Comparison of ENCODE assay signal across 17 mouse cellular contexts in the genomic region with DNA sequence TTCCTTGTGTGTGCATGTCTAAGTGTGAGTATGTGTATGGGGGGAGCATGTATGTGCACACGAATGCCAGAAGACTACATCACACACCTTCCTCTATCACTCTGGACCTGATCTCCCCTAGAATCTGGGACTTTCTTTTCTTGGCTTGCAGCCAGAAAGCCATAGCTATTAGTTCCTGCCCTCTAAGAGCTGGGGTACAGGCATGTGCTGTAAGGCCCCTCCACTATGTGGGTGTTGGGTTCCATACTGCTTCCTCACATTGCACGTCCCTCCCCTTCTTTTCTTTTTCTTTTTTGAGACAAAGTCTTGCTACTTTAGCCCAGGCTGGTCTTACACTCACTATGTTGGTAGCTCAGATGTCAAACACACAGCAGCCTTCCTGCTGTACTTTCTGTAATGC. TPM values are rescaled to one million over a fixed set of nuclear protein-coding genes. Genes with fewer than 3 reads are reported as not detected.
"Had no signal": no experiment of that assay in that cellular context is flagged by ENCODE, and none has a peak within 500 bp of the region (broad histone marks: within the 10 kb centered on the region; RNA-seq: fewer than 3 reads in every experiment).

No protein-coding gene starts in this region.

- H3K4me2 ChIP-seq: lung, embryonic 14.5 days; midbrain, embryonic 11.5 days; midbrain, embryonic 13.5 days; midbrain, embryonic 15.5 days; neural tube, embryonic 12.5 days; stomach, embryonic 15.5 days had no signal

- DNase-seq: lung, adult 18-20 months; lung, embryonic 14.5 days; lung, postnatal 10 days; lung, postnatal 4 days; right cerebral cortex, postnatal 14 days; thymus, adult 2 months; thymus, postnatal 25 days had no signal

- H3K4me1 ChIP-seq: midbrain, embryonic 13.5 days; midbrain, embryonic 15.5 days; neural tube, embryonic 12.5 days; stomach, embryonic 15.5 days had no signal

- H3K4me3 ChIP-seq: midbrain, embryonic 13.5 days; midbrain, embryonic 15.5 days; neural tube, embryonic 12.5 days; stomach, embryonic 15.5 days had no signal

- H3K27me3 ChIP-seq: midbrain, embryonic 13.5 days; midbrain, embryonic 15.5 days; neural tube, embryonic 12.5 days; stomach, embryonic 15.5 days had no signal

- ATAC-seq: midbrain, embryonic 13.5 days; midbrain, embryonic 15.5 days had no signal

- H3K9me3 ChIP-seq: midbrain, embryonic 13.5 days; midbrain, embryonic 15.5 days; neural tube, embryonic 12.5 days; stomach, embryonic 15.5 days had no signal

- H3K27ac ChIP-seq: midbrain, embryonic 13.5 days; midbrain, embryonic 15.5 days; neural tube, embryonic 12.5 days; stomach, embryonic 15.5 days; stomach, postnatal 0 days had no signal

- H3K36me3 ChIP-seq: midbrain, embryonic 13.5 days; midbrain, embryonic 15.5 days; neural tube, embryonic 12.5 days; stomach, embryonic 15.5 days had no signal

- H3K9ac ChIP-seq: lung, embryonic 14.5 days; midbrain, embryonic 13.5 days; midbrain, embryonic 15.5 days; neural tube, embryonic 12.5 days; stomach, embryonic 15.5 days had no signal

RNA-seq across cellular contexts. Expression of a gene that starts 7.8 kb away (rescaled TPM):
- polyA plus RNA-seq: liver, embryonic 16.5 days; lung, embryonic 14.5 days; lung, embryonic 16.5 days; midbrain, embryonic 11.5 days; midbrain, embryonic 13.5 days; midbrain, embryonic 15.5 days; midbrain, postnatal 0 days; neural tube, embryonic 12.5 days; neural tube, embryonic 14.5 days had no signal

RNA-seq across cellular contexts. Expression of a gene that starts 33.0 kb away (rescaled TPM):
- polyA plus RNA-seq: midbrain, postnatal 0 days had no signal
